Mouse (Mus musculus): Measurements from ENCODE around the gene Cacna1d.

GRCm38 (mm10) chr14:30015008-30015407 is 476.2 kb downstream of the Cacna1d start:
- no peak for TF ChIP-seq POLR2AphosphoS5 (IDR thresholded peaks at IDR 0.05; ENCODE audit: borderline replicate concordance, low read depth, low read length)
- TF ChIP-seq GABPA (IDR thresholded peaks at IDR 0.05; ENCODE audit: low read depth, low read length) = no peak
- no peak for TF ChIP-seq CTCF (IDR thresholded peaks at IDR 0.05 in 2 of 3, conservative IDR thresholded peaks at IDR 0.05 in 1 of 3; ENCODE audit: control insufficient read depth in 1 of 3, insufficient read depth in 1 of 3, low read depth in 2 of 3, low read length in 3 of 3, poor library complexity in 1 of 3, severe bottlenecking in 1 of 3)
- no peak for TF ChIP-seq ZKSCAN1 (IDR thresholded peaks at IDR 0.05; ENCODE audit: low read depth, low read length)
- TF ChIP-seq USF1 (IDR thresholded peaks at IDR 0.05; ENCODE audit: low read depth, low read length) = no peak

All from MEL (cell line).